Mouse (Mus musculus) mouse trophoblast stem cell (cell line): ENCODE results near the gene Phc2.

Experiments used
- in situ Hi-C, 2 experiments: fragments of 300-500 bp; cut with MseI, MboI; formaldehyde crosslinking; loops; 2 replicates in 1 of 2; 3 replicates in 1 of 2; pipeline ENCODE4 v1.15.1; 2025

Gene Phc2

GRCm38 (mm10) chr4:128740878-128741277 is 86.4 kb downstream of the Phc2 start:
- in situ Hi-C loops, result no loop called here

- in situ Hi-C loops, result no loop called here
These were observed 87.4 kb downstream of the Phc2 start for GRCm38 (mm10) chr4:128741906-128742305.

GRCm38 (mm10) chr4:128742379-128742970 is 88.0 kb downstream of the Phc2 start:
- in situ Hi-C loops, result no loop called here

GRCm38 (mm10) chr4:128743031-128743626 is 88.6 kb downstream of the Phc2 start:
- in situ Hi-C loops, result no loop called here

GRCm38 (mm10) chr4:128745160-128745559 is 90.7 kb downstream of the Phc2 start:
- in situ Hi-C loops, result no loop called here

- in situ Hi-C loops, result no loop called here
These were observed 93.2 kb downstream of the Phc2 start for GRCm38 (mm10) chr4:128747614-128748270.

GRCm38 (mm10) chr4:128748309-128748708 is 93.8 kb downstream of the Phc2 start:
- in situ Hi-C loops, result no loop called here

- in situ Hi-C loops, result no loop called here
These were observed 96.5 kb downstream of the Phc2 start for GRCm38 (mm10) chr4:128751006-128751405.

GRCm38 (mm10) chr4:128752031-128752757 is 97.7 kb downstream of the Phc2 start:
- in situ Hi-C loops, result no loop called here

GRCm38 (mm10) chr4:128753571-128753970 is 99.1 kb downstream of the Phc2 start:
- in situ Hi-C loops, result no loop called here

- in situ Hi-C loops, result no loop called here
These were observed 100.6 kb downstream of the Phc2 start, which contains the start of gene A3galt2 for GRCm38 (mm10) chr4:128755064-128755463. Gene A3galt2 (plus strand): TSS chr4:128755364.

- in situ Hi-C loops, result no loop called here
These were observed 101.4 kb downstream of the Phc2 start for GRCm38 (mm10) chr4:128755900-128756299.

GRCm38 (mm10) chr4:128759214-128759613 is 104.7 kb downstream of the Phc2 start:
- in situ Hi-C loops, result no loop called here

GRCm38 (mm10) chr4:128760029-128760428 is 105.5 kb downstream of the Phc2 start:
- in situ Hi-C loops, result no loop called here

- in situ Hi-C loops, result no loop called here
These were observed 112.4 kb downstream of the Phc2 start for GRCm38 (mm10) chr4:128766929-128767328.

GRCm38 (mm10) chr4:128768120-128768519 is 113.6 kb downstream of the Phc2 start:
- in situ Hi-C loops, result no loop called here

GRCm38 (mm10) chr4:128769569-128770355 is 115.3 kb downstream of the Phc2 start:
- in situ Hi-C loops, result loop anchor here in 1 of 2 experiments (5.0 to 10.0 kb wide), 2 partner anchors 57 to 85 kb away; no protein-coding TSS in a partner anchor

- in situ Hi-C loops, result loop anchor here in 1 of 2 experiments (5.0 to 10.0 kb wide), 2 partner anchors 58 to 84 kb away; no protein-coding TSS in a partner anchor
These were observed 116.2 kb downstream of the Phc2 start for GRCm38 (mm10) chr4:128770698-128771097.

GRCm38 (mm10) chr4:128773820-128774219 is 119.3 kb downstream of the Phc2 start:
- in situ Hi-C loops, result loop anchor here in 1 of 2 experiments (5.0 to 10.0 kb wide), 2 partner anchors 62 to 81 kb away; no protein-coding TSS in a partner anchor

GRCm38 (mm10) chr4:128774467-128774866 is 120.0 kb downstream of the Phc2 start:
- in situ Hi-C loops, result loop anchor here in 1 of 2 experiments (5.0 to 10.0 kb wide), 2 partner anchors 62 to 80 kb away; no protein-coding TSS in a partner anchor
